Mouse (Mus musculus): ENCODE data around the gene Rnf144b. TPM values are rescaled to one million over a fixed set of nuclear protein-coding genes. Genes with fewer than 3 reads are reported as not detected.
A peak's percentile ranks its signal among the peaks of the same experiment; 100 is the strongest.

The Rnf144b gene
- total RNA-seq, 2 experiments from 2014 or later, result 10.7 to 12.5 TPM

GRCm38 (mm10) chr13:47170811-47171555 is 48.5 kb downstream of the Rnf144b start:
- DNase-seq (ENCODE audit: low spot score in 2 of 2), result no peak

DNA sequence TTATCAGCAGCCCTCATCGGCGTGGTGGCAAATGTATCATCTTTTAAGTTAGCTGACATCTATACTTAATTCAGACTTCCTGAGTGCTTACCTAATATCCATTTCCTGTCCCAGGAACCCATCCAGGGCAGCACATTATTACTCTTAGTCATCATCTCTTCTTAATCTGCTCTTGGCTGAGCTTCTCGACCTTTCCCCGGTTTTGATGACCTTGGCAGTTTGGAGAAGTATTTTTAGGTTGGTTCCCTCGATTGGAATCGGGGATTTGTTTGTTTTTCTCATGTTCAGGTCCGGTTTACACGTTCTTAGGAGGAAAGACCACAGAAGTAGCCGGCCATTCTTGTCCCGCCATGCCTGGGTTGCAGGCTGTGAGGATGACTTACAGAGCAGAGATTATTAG is 50.4 kb downstream of the Rnf144b start:
- DNase-seq (ENCODE audit: low spot score in 2 of 2), result no peak

DNA sequence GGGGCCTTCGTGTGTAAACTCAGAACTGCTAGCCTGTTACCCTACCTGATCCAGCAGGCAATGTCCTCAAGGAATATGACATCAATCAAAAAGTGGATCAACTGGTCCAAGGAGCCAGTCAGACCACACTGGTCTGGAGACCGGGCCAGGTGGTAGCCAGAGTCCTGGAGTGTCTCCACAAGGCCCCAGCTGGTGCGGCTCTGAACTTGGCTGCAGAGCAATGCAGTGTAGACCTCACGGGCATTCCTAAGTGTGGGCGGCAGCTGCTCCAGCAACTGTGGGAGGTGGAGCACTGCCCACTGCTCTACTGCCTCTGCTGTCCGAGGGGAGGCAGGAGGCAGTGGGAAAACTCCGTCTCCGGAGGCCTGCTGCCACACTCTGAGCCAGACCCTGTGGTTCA is 55.7 kb downstream of the Rnf144b start:
- peak in 1 of 2 experiments; percentile 34 for DNase-seq (ENCODE audit: low spot score in 2 of 2)

GRCm38 (mm10) chr13:47180776-47181175 is 58.3 kb downstream of the Rnf144b start:
- DNase-seq (ENCODE audit: low spot score in 2 of 2), result no peak

- DNase-seq (ENCODE audit: low spot score in 2 of 2), result no peak
These were observed 59.9 kb downstream of the Rnf144b start for GRCm38 (mm10) chr13:47182366-47182765.

DNA sequence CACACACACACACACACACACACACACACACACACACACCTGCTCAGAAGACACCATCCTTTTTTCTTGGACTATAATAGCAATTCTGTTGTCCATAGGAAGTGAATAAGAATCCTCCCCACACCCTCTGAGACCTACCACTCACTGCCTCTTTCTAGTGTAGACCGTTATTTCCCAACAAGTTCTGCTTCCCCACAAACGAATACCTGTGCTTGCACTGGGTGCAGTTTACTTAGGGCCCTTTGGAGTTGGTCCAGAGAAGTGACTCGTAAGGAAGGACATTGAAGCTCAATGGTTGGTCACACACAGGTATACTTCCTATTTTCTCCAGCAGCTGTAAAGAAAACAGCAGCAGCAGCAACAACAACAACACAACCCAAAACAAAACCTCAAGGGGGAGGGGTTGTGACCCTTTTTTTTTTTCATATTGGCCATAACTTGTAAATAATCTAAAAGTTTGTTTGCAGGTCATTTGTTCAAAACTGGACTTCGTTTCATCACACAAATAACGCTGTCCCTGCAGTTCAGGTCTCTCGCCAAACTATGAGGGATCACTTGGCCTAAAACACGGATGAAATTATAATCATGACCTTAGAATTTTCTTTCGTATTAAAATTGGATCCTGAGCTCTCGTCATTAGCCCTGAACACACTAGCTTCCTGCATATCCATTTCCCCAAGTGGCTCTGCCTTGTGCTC is 60.7 kb downstream of the Rnf144b start:
- DNase-seq (ENCODE audit: low spot score in 2 of 2), result no peak

- no peak for DNase-seq (ENCODE audit: low spot score in 2 of 2)
These were observed 61.3 kb downstream of the Rnf144b start for GRCm38 (mm10) chr13:47183771-47184170.

GRCm38 (mm10) chr13:47187836-47188235 is 65.4 kb downstream of the Rnf144b start:
- DNase-seq (ENCODE audit: low spot score in 2 of 2), result no peak

DNA sequence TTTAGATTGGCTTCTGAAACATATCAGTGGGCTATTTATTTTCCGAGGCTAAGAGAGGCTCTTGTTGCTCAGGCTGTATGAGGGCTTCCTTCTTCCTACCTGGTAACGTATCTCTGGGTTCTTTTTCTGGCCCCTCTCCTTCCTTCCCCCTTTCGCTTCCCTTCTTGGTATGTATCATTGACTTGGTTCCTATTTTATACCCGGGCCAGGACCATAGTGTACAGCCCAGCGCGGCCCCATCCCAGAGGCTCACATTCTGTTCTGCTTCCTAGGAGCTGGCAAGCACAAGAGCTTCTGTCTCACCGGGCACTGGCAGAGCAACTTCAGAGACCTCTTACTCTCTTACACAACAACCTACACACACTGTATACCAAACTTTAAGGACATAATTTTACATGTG is 67.5 kb downstream of the Rnf144b start:
- DNase-seq (ENCODE audit: low spot score in 2 of 2), result no peak

- DNase-seq (ENCODE audit: low spot score in 2 of 2), result no peak
These were observed 69.7 kb downstream of the Rnf144b start for GRCm38 (mm10) chr13:47192200-47192599.

GRCm38 (mm10) chr13:47192771-47193170 is 70.3 kb downstream of the Rnf144b start:
- DNase-seq (ENCODE audit: low spot score in 2 of 2), result no peak

DNA sequence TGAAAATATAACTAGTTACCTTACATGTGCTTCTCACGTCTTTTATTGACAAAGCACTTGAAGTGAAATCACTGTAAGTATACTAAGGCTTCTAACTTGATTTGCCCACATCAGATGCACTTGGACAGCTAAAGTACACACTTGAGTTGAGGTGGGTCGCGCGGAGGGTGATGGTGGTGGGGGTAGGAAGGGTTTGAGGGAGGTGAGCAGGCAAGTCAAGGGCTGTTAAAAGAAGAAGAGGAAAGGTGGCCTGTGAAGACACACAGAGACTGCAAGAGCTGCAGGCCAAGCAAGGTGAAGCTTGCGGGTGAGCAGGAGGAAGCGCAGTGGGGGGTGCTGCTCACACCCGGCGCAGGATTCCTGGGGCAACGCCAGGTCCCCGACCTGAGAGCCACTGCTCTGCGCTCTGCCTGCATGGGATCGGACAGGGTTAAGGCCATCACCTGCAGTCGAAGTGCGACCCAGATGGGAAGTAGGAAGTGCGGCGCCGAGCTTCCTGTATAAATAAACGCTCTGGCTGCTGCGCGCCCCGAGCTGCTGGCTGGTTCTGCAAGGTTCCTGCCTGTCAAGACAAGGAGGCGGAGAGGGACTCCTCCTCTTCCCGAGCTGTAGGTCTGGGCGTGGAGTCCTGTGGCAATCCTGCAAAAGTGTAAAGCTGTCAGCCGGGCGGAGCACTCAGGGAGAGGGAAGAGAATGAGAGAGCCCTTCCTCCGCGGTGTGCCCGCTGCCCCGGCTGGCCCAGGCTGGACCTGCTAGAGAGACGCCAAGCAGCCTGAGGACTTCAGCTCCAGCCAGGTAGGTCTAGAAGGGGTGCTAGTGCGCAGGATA is 71.1 kb downstream of the Rnf144b start:
- peak in 1 of 2 experiments; percentile 50 for DNase-seq (ENCODE audit: low spot score in 2 of 2)

DNA sequence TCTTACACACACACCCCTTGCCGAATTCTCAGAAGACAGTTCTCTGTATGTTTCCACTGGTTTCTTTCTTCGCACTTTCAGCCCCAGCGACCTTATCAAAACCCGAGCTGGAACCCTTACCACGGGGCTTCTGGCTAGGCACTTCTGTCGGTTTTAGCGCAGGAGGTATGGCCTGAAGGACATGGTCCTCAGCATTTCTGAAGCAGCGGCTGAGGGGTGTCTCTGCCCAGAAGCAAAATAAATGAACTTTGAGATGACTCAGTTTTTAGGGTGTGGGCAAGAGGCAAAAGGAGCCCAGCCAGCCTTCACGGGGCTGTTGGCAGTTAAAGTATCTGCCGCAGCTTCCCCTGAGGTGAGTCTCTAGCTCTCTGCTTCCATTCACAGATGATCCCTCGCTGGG is 72.2 kb downstream of the Rnf144b start:
- DNase-seq (ENCODE audit: low spot score in 2 of 2), result no peak

- DNase-seq (ENCODE audit: low spot score in 2 of 2), result no peak
These were observed 73.0 kb downstream of the Rnf144b start for GRCm38 (mm10) chr13:47195491-47195890.

GRCm38 (mm10) chr13:47200011-47200670 is 77.7 kb downstream of the Rnf144b start:
- no peak for DNase-seq (ENCODE audit: low spot score in 2 of 2)

DNA sequence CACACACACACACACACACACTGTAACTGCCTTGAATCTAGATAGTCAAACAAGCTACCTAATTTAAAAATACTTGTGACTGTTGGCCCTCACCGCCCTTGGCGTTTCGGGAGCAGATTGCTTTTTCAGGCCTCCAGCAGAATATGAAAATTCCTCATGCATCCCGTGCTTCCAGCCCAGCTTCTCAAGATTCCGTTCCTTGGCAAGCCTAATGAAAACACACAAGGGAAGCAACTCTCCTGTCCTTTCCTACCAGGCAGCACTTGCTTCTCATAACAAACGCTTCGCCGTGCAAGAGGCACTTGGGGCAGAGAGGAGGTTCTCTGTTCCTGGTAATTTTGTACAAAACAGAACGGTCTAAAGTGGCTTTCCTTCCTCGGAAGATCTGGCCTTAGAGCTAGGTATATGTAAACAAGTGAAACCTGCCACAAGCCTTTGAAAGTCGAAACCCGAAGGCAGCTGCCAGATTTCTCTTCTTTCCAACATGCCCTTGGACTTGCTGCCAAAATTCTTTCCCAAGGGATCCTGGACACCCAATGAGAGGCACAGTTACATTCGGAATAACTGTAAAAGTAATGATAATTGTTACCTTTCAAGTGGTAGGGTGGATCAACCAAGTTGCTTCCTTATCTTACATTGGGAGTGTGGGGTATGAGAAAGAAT is 79.6 kb downstream of the Rnf144b start:
- DNase-seq (ENCODE audit: low spot score in 2 of 2), result peak in 1 of 2 experiments; percentile 24

GRCm38 (mm10) chr13:47210496-47210895 is 88.0 kb downstream of the Rnf144b start:
- DNase-seq (ENCODE audit: low spot score in 2 of 2), result no peak

GRCm38 (mm10) chr13:47210992-47211391 is 88.5 kb downstream of the Rnf144b start:
- no peak for DNase-seq (ENCODE audit: low spot score in 2 of 2)

GRCm38 (mm10) chr13:47211581-47211980 is 89.1 kb downstream of the Rnf144b start:
- DNase-seq (ENCODE audit: low spot score in 2 of 2), result no peak

- no peak for DNase-seq (ENCODE audit: low spot score in 2 of 2)
These were observed 91.4 kb downstream of the Rnf144b start for GRCm38 (mm10) chr13:47213817-47214216.

DNA sequence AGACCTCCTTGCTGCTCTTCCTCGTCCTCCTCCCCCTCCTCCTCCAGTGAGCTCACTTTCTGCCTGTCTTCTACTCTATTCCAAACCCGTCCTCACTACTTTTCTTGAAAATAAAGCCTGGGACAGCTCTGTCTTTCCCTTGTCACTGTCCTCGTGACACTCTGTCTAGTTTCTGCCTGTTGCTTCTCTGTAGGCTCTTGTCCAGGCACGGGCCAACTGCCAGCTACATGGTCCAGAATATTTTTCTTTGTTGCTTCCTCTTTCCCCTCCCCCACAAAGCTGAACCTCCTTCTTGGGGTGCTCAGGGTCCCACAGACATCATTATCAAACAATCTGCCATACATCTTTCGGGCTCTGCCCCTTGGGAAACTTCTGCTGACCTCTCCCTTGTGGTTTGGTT is 92.4 kb downstream of the Rnf144b start:
- no peak for DNase-seq (ENCODE audit: low spot score in 2 of 2)
